Mouse (Mus musculus) myocyte (in vitro differentiated cells): Measurements from ENCODE around the gene Zfp64. TPM values are rescaled to one million over a fixed set of nuclear protein-coding genes. Genes with fewer than 3 reads are reported as not detected.
A peak's percentile ranks its signal among the peaks of the same experiment; 100 is the strongest.

Source experiments
- H3K27me3 ChIP-seq: one replicate; pipeline ENCODE4 v1.6.1; 2011; ENCODE audit not compliant: control insufficient read depth, insufficient read depth, insufficient read length
- H3K36me3 ChIP-seq: one replicate; pipeline ENCODE4 v1.6.1; 2011; ENCODE audit not compliant: control insufficient read depth, insufficient read depth
- H3K4me2 ChIP-seq: one replicate; pipeline ENCODE4 v1.6.1; 2011; ENCODE audit warnings: low read depth, control low read depth
- H3K4me3 ChIP-seq: one replicate; pipeline ENCODE4 v1.5.1; 2011; ENCODE audit warnings: mild to moderate bottlenecking, control low read depth, moderate library complexity
- H3K79me2 ChIP-seq: one replicate; pipeline ENCODE4 v1.6.1; 2011; ENCODE audit not compliant: control insufficient read depth, insufficient read depth
- H3ac ChIP-seq: one replicate; pipeline ENCODE4 v1.6.1; 2011; ENCODE audit not compliant: control insufficient read depth, insufficient read length
- CEBPB ChIP-seq: IDR thresholded peaks from 2 replicates; pipeline ENCODE4 v1.6.1; 2011; ENCODE audit warnings: mild to moderate bottlenecking, moderate library complexity; ENCODE audit not compliant: poor library complexity, insufficient read depth, severe bottlenecking
- E2F4 ChIP-seq: IDR thresholded peaks from one replicate; pipeline ENCODE4 v1.6.1; 2011; ENCODE audit warnings: mild to moderate bottlenecking, control low read depth, moderate library complexity; ENCODE audit not compliant: insufficient read depth
- MAX ChIP-seq: IDR thresholded peaks from one replicate; pipeline ENCODE4 v1.6.1; 2011; ENCODE audit warnings: low read depth, mild to moderate bottlenecking, control low read depth
- MYOD1 ChIP-seq, 3 experiments: IDR thresholded peaks; one replicate each; pipeline ENCODE4 v1.6.1; 2011; ENCODE audit warnings: control low read depth in 2 of 3, low read depth in 2 of 3, mild to moderate bottlenecking in 2 of 3, moderate library complexity in 1 of 3; ENCODE audit not compliant: insufficient read length in 2 of 3, control insufficient read depth in 1 of 3
- MYOG ChIP-seq, 3 experiments: IDR thresholded peaks; one replicate each; pipeline ENCODE4 v1.6.1; 2011; ENCODE audit warnings: control low read depth in 2 of 3, low read depth in 2 of 3, mild to moderate bottlenecking in 2 of 3; ENCODE audit not compliant: insufficient read length in 2 of 3, control insufficient read depth in 1 of 3, insufficient read depth in 1 of 3
- POLR2A ChIP-seq: IDR thresholded peaks from one replicate; pipeline ENCODE4 v1.6.1; 2011; ENCODE audit warnings: low read depth, mild to moderate bottlenecking, control low read depth, moderate library complexity; ENCODE audit not compliant: insufficient read length
- POLR2AphosphoS2 ChIP-seq: IDR thresholded peaks from one replicate; pipeline ENCODE4 v1.6.1; 2011; ENCODE audit warnings: low read depth, control low read depth; ENCODE audit not compliant: insufficient read length
- REST ChIP-seq: IDR thresholded peaks from one replicate; pipeline ENCODE4 v1.6.1; 2011; ENCODE audit warnings: mild to moderate bottlenecking, control low read depth, moderate library complexity; ENCODE audit not compliant: insufficient read depth, insufficient read length
- SRF ChIP-seq: IDR thresholded peaks from one replicate; pipeline ENCODE4 v1.6.1; 2011; ENCODE audit warnings: low read depth; ENCODE audit not compliant: control insufficient read depth, insufficient read length
- TCF12 ChIP-seq: IDR thresholded peaks from one replicate; pipeline ENCODE4 v1.6.1; 2011; ENCODE audit warnings: mild to moderate bottlenecking, control low read depth; ENCODE audit not compliant: poor library complexity, insufficient read depth, severe bottlenecking
- TCF3 ChIP-seq: IDR thresholded peaks from one replicate; pipeline ENCODE4 v1.6.1; 2011; ENCODE audit warnings: low read depth, control low read depth; ENCODE audit not compliant: insufficient read length
- USF1 ChIP-seq: IDR thresholded peaks from one replicate; pipeline ENCODE4 v1.6.1; 2011; ENCODE audit warnings: low read depth, mild to moderate bottlenecking, control low read depth, moderate library complexity
- polyA plus RNA-seq: library from polyadenylated mRNA; unstranded; fragments of >200 nt; fragmentation: generic; extraction: Trizol; gene quantifications from one replicate; pipeline ENCODE4 v1.2.1, GENCODE M21; 2012; ENCODE audit warnings: missing spikeins

Gene Zfp64
- polyA plus RNA-seq, 1 experiment = 22.6 TPM

GRCm38 (mm10) chr2:168954376-168954775 lies 1.0 kb downstream of the Zfp64 start:
- Histone ChIP-seq H3K27me3 (no peaks in the 10 kb centered on the region), H3K4me3 (peak overlapping the region; percentile 85), H3K4me2 (peak overlapping the region; percentile 87), H3ac (peak overlapping the region; percentile 48), H3K79me2 (peaks cover 29% of the 10 kb centered on the region), H3K36me3 (no peaks in the 10 kb centered on the region)
- TF ChIP-seq MAX (no peak), CEBPB (no peak), USF1 (no peak), TCF12 (no peak), REST (no peak)

DNA sequence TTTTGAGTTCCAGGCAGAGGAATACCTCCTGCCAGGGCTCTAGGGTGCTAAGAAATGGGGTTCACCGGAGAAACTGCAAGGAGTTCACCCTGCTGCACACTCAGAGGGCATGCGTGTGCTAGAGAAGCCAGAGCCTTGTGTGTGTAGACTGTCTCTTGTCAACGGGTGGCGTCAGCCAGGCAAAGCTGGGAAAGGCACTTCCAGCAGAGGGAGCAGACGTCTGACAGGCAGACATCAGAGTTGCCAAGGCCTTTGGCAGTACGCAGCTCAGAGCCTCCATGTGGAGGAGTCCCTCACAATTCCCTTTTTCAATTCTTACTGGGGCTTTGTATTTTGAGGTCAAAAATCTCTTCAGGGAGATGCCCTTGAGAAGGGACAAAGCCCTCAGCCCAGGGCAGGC lies 6.9 kb downstream of the Zfp64 start:
- Histone ChIP-seq H3K4me2 (no peak overlapping the region), H3K27me3 (no peaks in the 10 kb centered on the region), H3K36me3 (no peaks in the 10 kb centered on the region), H3K79me2 (peaks cover 15% of the 10 kb centered on the region), H3ac (no peak overlapping the region), H3K4me3 (no peak overlapping the region)
- TF ChIP-seq MYOG (IDR thresholded peaks at IDR 0.05; ENCODE audit: control insufficient read depth in 1 of 3, insufficient read depth in 1 of 3, insufficient read length in 2 of 3, low read depth in 2 of 3) (no peak), TCF12 (no peak), SRF (no peak), MAX (no peak), USF1 (no peak), POLR2A (no peak), POLR2AphosphoS2 (no peak), E2F4 (no peak), MYOD1 (IDR thresholded peaks at IDR 0.05; ENCODE audit: control insufficient read depth in 1 of 3, insufficient read length in 2 of 3, low read depth in 2 of 3) (no peak), TCF3 (no peak), CEBPB (no peak), REST (no peak)

- TF ChIP-seq CEBPB (no peak), POLR2A (no peak), MAX (no peak), E2F4 (no peak), USF1 (no peak), TCF12 (no peak), TCF3 (no peak), MYOD1 (IDR thresholded peaks at IDR 0.05; ENCODE audit: control insufficient read depth in 1 of 3, insufficient read length in 2 of 3, low read depth in 2 of 3) (no peak)
- no peaks in the 10 kb centered on the region for H3K27me3 ChIP-seq
- no peak overlapping the region for H3K4me2 ChIP-seq
- H3ac ChIP-seq = no peak overlapping the region
- H3K36me3 ChIP-seq = no peaks in the 10 kb centered on the region
- H3K4me3 ChIP-seq = no peak overlapping the region
- peaks cover 7% of the 10 kb centered on the region for H3K79me2 ChIP-seq
Measured at GRCm38 (mm10) chr2:168947663-168948062, 7.7 kb downstream of the Zfp64 start.

DNA sequence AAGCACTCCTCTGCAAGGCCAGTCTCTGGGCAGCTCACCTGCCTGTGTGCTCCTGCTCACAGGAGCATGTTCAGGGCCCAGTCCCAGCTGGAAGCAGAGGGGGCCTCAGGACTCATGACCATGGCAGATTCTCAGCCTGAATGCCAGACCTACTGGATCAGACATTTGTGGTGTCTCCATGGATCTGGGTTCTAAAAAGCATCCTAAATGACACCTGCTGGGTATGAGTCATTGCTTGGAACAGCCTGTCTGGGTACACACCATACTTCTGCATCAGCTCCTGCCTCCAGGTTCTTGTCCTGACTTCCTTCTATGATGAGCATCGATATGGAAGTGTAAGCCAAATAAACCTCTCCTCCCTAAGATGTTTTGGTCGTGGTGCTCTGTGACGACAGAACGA lies 11.4 kb downstream of the Zfp64 start:
- Histone ChIP-seq H3K36me3 (no peaks in the 10 kb centered on the region), H3ac (no peak overlapping the region), H3K79me2 (no peaks in the 10 kb centered on the region), H3K4me3 (no peak overlapping the region), H3K27me3 (no peaks in the 10 kb centered on the region), H3K4me2 (no peak overlapping the region)
- TF ChIP-seq CEBPB (no peak), E2F4 (no peak), POLR2A (no peak), POLR2AphosphoS2 (no peak), SRF (no peak), MYOG (IDR thresholded peaks at IDR 0.05; ENCODE audit: control insufficient read depth in 1 of 3, insufficient read depth in 1 of 3, insufficient read length in 2 of 3, low read depth in 2 of 3) (no peak), TCF3 (no peak), TCF12 (no peak), MAX (no peak)

DNA sequence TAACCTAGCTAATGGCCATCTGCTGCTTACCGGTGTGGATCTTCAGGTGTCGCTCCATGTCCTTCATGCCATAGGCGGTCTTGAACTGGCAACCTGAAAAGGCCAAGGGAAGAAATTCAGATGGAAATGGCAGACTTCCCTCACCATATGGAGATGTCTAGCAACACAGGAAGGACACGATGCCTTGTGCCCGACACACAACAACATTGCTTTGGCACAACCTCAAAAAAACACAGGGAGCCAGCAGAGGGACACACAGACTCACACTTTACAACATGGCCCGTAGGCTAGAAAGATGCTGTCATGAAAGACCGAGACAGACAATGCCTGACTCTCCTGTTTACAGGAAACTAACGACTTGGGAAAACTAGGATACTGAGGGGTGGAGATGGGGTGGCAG lies 15.4 kb downstream of the Zfp64 start:
- H3K27me3 ChIP-seq = no peaks in the 10 kb centered on the region
- H3ac ChIP-seq = no peak overlapping the region
- TF ChIP-seq POLR2A = no peak
- TF ChIP-seq MYOG (IDR thresholded peaks at IDR 0.05; ENCODE audit: control insufficient read depth in 1 of 3, insufficient read depth in 1 of 3, insufficient read length in 2 of 3, low read depth in 2 of 3) = no peak
- no peak for TF ChIP-seq MYOD1 (IDR thresholded peaks at IDR 0.05; ENCODE audit: control insufficient read depth in 1 of 3, insufficient read length in 2 of 3, low read depth in 2 of 3)
- TF ChIP-seq SRF = no peak
- no peak for TF ChIP-seq TCF12
- TF ChIP-seq TCF3 = no peak
- TF ChIP-seq E2F4 = no peak
- no peak for TF ChIP-seq MAX
- TF ChIP-seq REST = no peak
- TF ChIP-seq CEBPB = no peak
- H3K79me2 ChIP-seq = no peaks in the 10 kb centered on the region
- H3K4me2 ChIP-seq = no peak overlapping the region
- H3K36me3 ChIP-seq = no peaks in the 10 kb centered on the region
- no peak overlapping the region for H3K4me3 ChIP-seq
